Mouse (Mus musculus) gastrocnemius, postnatal 14 days (tissue): Measurements from ENCODE around the gene Cacnb4. TPM values are rescaled to one million over a fixed set of nuclear protein-coding genes. Genes with fewer than 3 reads are reported as not detected.

Experiments
- DNase-seq: peaks from one replicate; pipeline ENCODE4 v3.0.0; 2021; ENCODE audit warnings: mixed read lengths
- intact Hi-C: fragments of 180-260 bp; cut with DNase I; formaldehyde crosslinking; loops from one replicate; pipeline ENCODE4 v1.15.1; 2025; ENCODE audit warnings: low total_unique reads
- total RNA-seq, 2 experiments: library from RNA; stranded (reverse); gene quantifications; 2 replicates each; pipeline ENCODE4 v1.2.3; 2021

Cacnb4 gene
- total RNA-seq, 2 experiments from 2014 or later = 0.23 to 0.29 TPM

GRCm38 (mm10) chr2:52544527-52544926 is 132.1 kb downstream of the Cacnb4 start:
- intact Hi-C loops = no loop called here
- no peak for DNase-seq

GRCm38 (mm10) chr2:52541068-52541467 is 135.6 kb downstream of the Cacnb4 start:
- intact Hi-C loops = no loop called here

GRCm38 (mm10) chr2:52539318-52539717 is 137.3 kb downstream of the Cacnb4 start:
- no peak for DNase-seq
- intact Hi-C loops = loop anchor here (10.0 kb wide), 1 partner anchor 45 kb away; no protein-coding TSS in a partner anchor

More at GRCm38 (mm10) chr2:52541068-52541467, 135.6 kb downstream of the Cacnb4 start:
- DNase-seq = no peak

- intact Hi-C loops = loop anchor here (10.0 kb wide), 1 partner anchor 47 kb away; no protein-coding TSS in a partner anchor
- peak; percentile 18 for DNase-seq
Measured at GRCm38 (mm10) chr2:52537645-52538044, 139.0 kb downstream of the Cacnb4 start.

GRCm38 (mm10) chr2:52537155-52537554 is 139.5 kb downstream of the Cacnb4 start:
- intact Hi-C loops = loop anchor here (10.0 kb wide), 1 partner anchor 48 kb away; no protein-coding TSS in a partner anchor
- DNase-seq = peak; percentile 10

GRCm38 (mm10) chr2:52536511-52536910 is 140.1 kb downstream of the Cacnb4 start:
- DNase-seq = peak; percentile 72
- intact Hi-C loops = loop anchor here (10.0 kb wide), 1 partner anchor 48 kb away; no protein-coding TSS in a partner anchor

- intact Hi-C loops = loop anchor here (10.0 kb wide), 1 partner anchor 51 kb away; no protein-coding TSS in a partner anchor
- DNase-seq = no peak
Measured at GRCm38 (mm10) chr2:52533696-52534095, 142.9 kb downstream of the Cacnb4 start.

GRCm38 (mm10) chr2:52530521-52530920 is 146.1 kb downstream of the Cacnb4 start:
- intact Hi-C loops = loop anchor here (10.0 kb wide), 1 partner anchor 54 kb away; no protein-coding TSS in a partner anchor
- DNase-seq = no peak

GRCm38 (mm10) chr2:52529245-52529644 is 147.4 kb downstream of the Cacnb4 start:
- no peak for DNase-seq
- intact Hi-C loops = no loop called here

GRCm38 (mm10) chr2:52525876-52526592 is 150.6 kb downstream of the Cacnb4 start:
- no peak for DNase-seq
- intact Hi-C loops = no loop called here

- intact Hi-C loops = no loop called here
- no peak for DNase-seq
Measured at GRCm38 (mm10) chr2:52523056-52523715, 153.4 kb downstream of the Cacnb4 start.

- DNase-seq = no peak
- intact Hi-C loops = no loop called here
Measured at GRCm38 (mm10) chr2:52521012-52521411, 155.6 kb downstream of the Cacnb4 start.

- no peak for DNase-seq
- intact Hi-C loops = no loop called here
Measured at GRCm38 (mm10) chr2:52518740-52519139, 157.9 kb downstream of the Cacnb4 start.

- no peak for DNase-seq
- intact Hi-C loops = no loop called here
Measured at GRCm38 (mm10) chr2:52516534-52516933, 160.1 kb downstream of the Cacnb4 start.

- intact Hi-C loops = no loop called here
- DNase-seq = no peak
Measured at GRCm38 (mm10) chr2:52512865-52513388, 163.7 kb downstream of the Cacnb4 start.

GRCm38 (mm10) chr2:52512206-52512605 is 164.4 kb downstream of the Cacnb4 start:
- intact Hi-C loops = no loop called here
- no peak for DNase-seq

GRCm38 (mm10) chr2:52511799-52512198 is 164.8 kb downstream of the Cacnb4 start:
- intact Hi-C loops = no loop called here
- DNase-seq = no peak

GRCm38 (mm10) chr2:52509779-52510500 is 166.7 kb downstream of the Cacnb4 start:
- no peak for DNase-seq
- intact Hi-C loops = no loop called here

- DNase-seq = no peak
- intact Hi-C loops = no loop called here
Measured at GRCm38 (mm10) chr2:52505164-52505563, 171.5 kb downstream of the Cacnb4 start.

- intact Hi-C loops = no loop called here
- DNase-seq = no peak
Measured at GRCm38 (mm10) chr2:52504762-52505161, 171.9 kb downstream of the Cacnb4 start.
